Mouse (Mus musculus) stomach, embryonic 14.5 days (tissue): Measurements from ENCODE around the gene Flnb. TPM values are rescaled to one million over a fixed set of nuclear protein-coding genes. Genes with fewer than 3 reads are reported as not detected.

ENCODE experiments used
- ATAC-seq: fragments of 200-750 bp; cut with Nextera tagmentation; 2 replicates; pipeline ENCODE4 v1.8.0; 2017; ENCODE audit warnings: low read depth, moderate TSS enrichment; ENCODE audit not compliant: insufficient number of reproducible peaks, insufficient read depth, low FRiP score
- H3K27ac ChIP-seq: fragments of 300-500 bp; sonication (generic); 2 replicates; pipeline ENCODE4 v1.5.1; 2014; ENCODE audit warnings: mild to moderate bottlenecking, low read length, moderate library complexity, mixed read lengths
- H3K27me3 ChIP-seq: fragments of 300-500 bp; sonication (generic); 2 replicates; pipeline ENCODE4 v1.6.1; 2014; ENCODE audit warnings: low read length, control low read depth, mixed read lengths; ENCODE audit not compliant: control insufficient read depth, insufficient read depth
- H3K36me3 ChIP-seq: fragments of 300-500 bp; sonication (generic); 2 replicates; pipeline ENCODE4 v1.6.1; 2014; ENCODE audit warnings: mild to moderate bottlenecking, control low read depth, low read length, moderate library complexity, mixed read lengths; ENCODE audit not compliant: control insufficient read depth, insufficient read depth
- H3K4me1 ChIP-seq: fragments of 300-500 bp; sonication (generic); 2 replicates; pipeline ENCODE4 v1.6.1; 2014; ENCODE audit warnings: low read length, control low read depth, mixed read lengths; ENCODE audit not compliant: control insufficient read depth, insufficient read depth
- H3K4me2 ChIP-seq: fragments of 300-500 bp; sonication (generic); replicated peaks from 2 replicates; pipeline ENCODE4 v1.6.1; 2014; ENCODE audit warnings: low read depth, low read length, control low read depth
- H3K4me3 ChIP-seq: fragments of 300-500 bp; sonication (generic); 2 replicates; pipeline ENCODE4 v1.5.1; 2014; ENCODE audit warnings: low read depth, low read length, control low read depth
- H3K9ac ChIP-seq: fragments of 300-500 bp; sonication (generic); replicated peaks from 2 replicates; pipeline ENCODE4 v1.6.1; 2014; ENCODE audit warnings: low read depth, mild to moderate bottlenecking, control low read depth, low read length, moderate library complexity, mixed read lengths
- H3K9me3 ChIP-seq: fragments of 300-500 bp; sonication (generic); 2 replicates; pipeline ENCODE4 v1.6.1; 2016; ENCODE audit warnings: low read depth, low read length, control low read depth; ENCODE audit not compliant: control insufficient read depth
- WGBS: fragments of 180-500 bp; shearing (Covaris S2); extraction: QIAGEN DNeasy Blood & Tissue Kit; methylation state at CpG from one replicate; pipeline ENCODE4 v1.1.7; 2014; 5-methylcytosine and 5-hydroxymethylcytosine counted together
- polyA plus RNA-seq: library from polyadenylated mRNA; unstranded; fragments of >200 nt; fragmentation: Nextera tagmentation; extraction: Ambion mirVana; gene quantifications from 2 replicates; pipeline ENCODE4 v1.2.1, GENCODE M21; 2014

Gene Flnb
- polyA plus RNA-seq, 1 experiment from 2014 or later = 23.7 TPM

GRCm38 (mm10) chr14:7975177-7975576 is 157.4 kb downstream of the Flnb start:
- H3K4me2 ChIP-seq = no peak overlapping the region
- no peak overlapping the region for H3K9ac ChIP-seq
- no peaks in the 10 kb centered on the region for H3K9me3 ChIP-seq
- ATAC-seq = no peak
- H3K4me3 ChIP-seq = no peak overlapping the region
- H3K36me3 ChIP-seq = no peaks in the 10 kb centered on the region
- no peak overlapping the region for H3K27ac ChIP-seq
- 88% methylated on average over 6 of the region's 6 CpGs for WGBS
- H3K4me1 ChIP-seq = peaks cover 5% of the 10 kb centered on the region; the same call in 1 of the 2 replicates
- H3K27me3 ChIP-seq = no peaks in the 10 kb centered on the region

GRCm38 (mm10) chr14:7977471-7977870 is 159.7 kb downstream of the Flnb start:
- Histone ChIP-seq H3K4me1 (no peaks in the 10 kb centered on the region), H3K9ac (no peak overlapping the region), H3K27ac (no peak overlapping the region), H3K9me3 (no peaks in the 10 kb centered on the region), H3K4me2 (no peak overlapping the region), H3K4me3 (no peak overlapping the region), H3K36me3 (no peaks in the 10 kb centered on the region), H3K27me3 (no peaks in the 10 kb centered on the region)
- 97% methylated on average over 1 of the region's 1 CpGs for WGBS
- no peak for ATAC-seq

- Histone ChIP-seq H3K9ac (no peak overlapping the region), H3K4me1 (no peaks in the 10 kb centered on the region), H3K27me3 (no peaks in the 10 kb centered on the region), H3K4me3 (no peak overlapping the region), H3K36me3 (no peaks in the 10 kb centered on the region), H3K9me3 (no peaks in the 10 kb centered on the region), H3K4me2 (no peak overlapping the region), H3K27ac (no peak overlapping the region)
- no peak for ATAC-seq
- 79% methylated on average over 1 of the region's 1 CpGs for WGBS
Observed at GRCm38 (mm10) chr14:7978183-7978582, 160.4 kb downstream of the Flnb start.

GRCm38 (mm10) chr14:7981226-7981625 is 163.5 kb downstream of the Flnb start:
- Histone ChIP-seq H3K4me1 (no peaks in the 10 kb centered on the region), H3K4me3 (no peak overlapping the region), H3K9me3 (no peaks in the 10 kb centered on the region), H3K36me3 (no peaks in the 10 kb centered on the region), H3K9ac (no peak overlapping the region), H3K27ac (no peak overlapping the region), H3K27me3 (no peaks in the 10 kb centered on the region), H3K4me2 (no peak overlapping the region)
- no peak for ATAC-seq
- 96% methylated on average over 1 of the region's 1 CpGs for WGBS

- Histone ChIP-seq H3K9me3 (no peaks in the 10 kb centered on the region), H3K4me3 (no peak overlapping the region), H3K4me2 (no peak overlapping the region), H3K27ac (no peak overlapping the region), H3K9ac (no peak overlapping the region), H3K4me1 (no peaks in the 10 kb centered on the region), H3K27me3 (no peaks in the 10 kb centered on the region), H3K36me3 (no peaks in the 10 kb centered on the region)
- ATAC-seq = no peak
- 92% methylated on average over 6 of the region's 6 CpGs for WGBS
Observed at GRCm38 (mm10) chr14:7986913-7987312, 169.2 kb downstream of the Flnb start.

GRCm38 (mm10) chr14:7989371-7989770 is 171.6 kb downstream of the Flnb start:
- H3K9me3 ChIP-seq = no peaks in the 10 kb centered on the region
- no peak overlapping the region for H3K4me2 ChIP-seq
- H3K4me3 ChIP-seq = no peak overlapping the region
- no peak for ATAC-seq
- 56% methylated on average over 1 of the region's 1 CpGs for WGBS
- no peak overlapping the region for H3K27ac ChIP-seq
- H3K36me3 ChIP-seq = no peaks in the 10 kb centered on the region
- H3K9ac ChIP-seq = no peak overlapping the region
- H3K4me1 ChIP-seq = no peaks in the 10 kb centered on the region
- no peaks in the 10 kb centered on the region for H3K27me3 ChIP-seq

- no peak overlapping the region for H3K27ac ChIP-seq
- ATAC-seq = no peak
- 65% methylated on average over 3 of the region's 3 CpGs for WGBS
- H3K9ac ChIP-seq = no peak overlapping the region
- H3K27me3 ChIP-seq = no peaks in the 10 kb centered on the region
- no peak overlapping the region for H3K4me3 ChIP-seq
- H3K36me3 ChIP-seq = no peaks in the 10 kb centered on the region
- no peaks in the 10 kb centered on the region for H3K4me1 ChIP-seq
- no peak overlapping the region for H3K4me2 ChIP-seq
- no peaks in the 10 kb centered on the region for H3K9me3 ChIP-seq
Observed at GRCm38 (mm10) chr14:7989961-7990360, 172.2 kb downstream of the Flnb start.

- no peaks in the 10 kb centered on the region for H3K4me1 ChIP-seq
- 78% methylated on average over 5 of the region's 5 CpGs for whole genome bisulfite sequencing
- no peak overlapping the region for H3K4me2 ChIP-seq
- H3K9me3 ChIP-seq = no peaks in the 10 kb centered on the region
- no peak overlapping the region for H3K9ac ChIP-seq
- H3K27ac ChIP-seq = no peak overlapping the region
- H3K27me3 ChIP-seq = no peaks in the 10 kb centered on the region
- ATAC-seq = no peak
- no peaks in the 10 kb centered on the region for H3K36me3 ChIP-seq
- no peak overlapping the region for H3K4me3 ChIP-seq
Observed at GRCm38 (mm10) chr14:7991108-7991776, 173.5 kb downstream of the Flnb start.

DNA sequence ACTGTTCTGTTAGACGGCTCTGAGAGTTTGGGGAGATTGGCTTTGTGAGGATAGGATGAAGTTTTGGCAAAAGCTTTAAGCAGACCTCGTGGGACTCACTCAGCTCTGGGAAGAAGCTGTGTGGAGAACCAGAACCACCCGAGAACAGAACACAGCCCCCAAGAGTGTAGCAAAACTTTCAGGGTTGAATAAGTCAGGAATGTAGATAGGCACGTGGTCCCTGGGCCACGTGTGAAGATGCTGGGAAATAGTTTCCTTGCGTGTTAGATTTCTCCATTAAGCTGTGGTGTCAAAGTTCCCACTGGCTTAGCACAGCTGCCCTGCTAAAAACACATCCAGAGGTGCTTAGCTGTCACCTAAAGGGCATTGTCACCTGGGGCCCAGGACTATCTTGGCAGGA is 174.4 kb downstream of the Flnb start:
- no peak overlapping the region for H3K4me2 ChIP-seq
- WGBS = 57% methylated on average over 6 of the region's 6 CpGs
- ATAC-seq = no peak
- H3K27ac ChIP-seq = no peak overlapping the region
- no peaks in the 10 kb centered on the region for H3K4me1 ChIP-seq
- no peaks in the 10 kb centered on the region for H3K27me3 ChIP-seq
- H3K9ac ChIP-seq = no peak overlapping the region
- H3K4me3 ChIP-seq = no peak overlapping the region
- no peaks in the 10 kb centered on the region for H3K36me3 ChIP-seq
- H3K9me3 ChIP-seq = no peaks in the 10 kb centered on the region
